Mouse (Mus musculus): ENCODE data around the gene Entpd7. TPM values are rescaled to one million over a fixed set of nuclear protein-coding genes. Genes with fewer than 3 reads are reported as not detected.

Entpd7 gene
- total RNA-seq, 2 experiments from 2014 or later, result 1.2 to 1.3 TPM

DNA sequence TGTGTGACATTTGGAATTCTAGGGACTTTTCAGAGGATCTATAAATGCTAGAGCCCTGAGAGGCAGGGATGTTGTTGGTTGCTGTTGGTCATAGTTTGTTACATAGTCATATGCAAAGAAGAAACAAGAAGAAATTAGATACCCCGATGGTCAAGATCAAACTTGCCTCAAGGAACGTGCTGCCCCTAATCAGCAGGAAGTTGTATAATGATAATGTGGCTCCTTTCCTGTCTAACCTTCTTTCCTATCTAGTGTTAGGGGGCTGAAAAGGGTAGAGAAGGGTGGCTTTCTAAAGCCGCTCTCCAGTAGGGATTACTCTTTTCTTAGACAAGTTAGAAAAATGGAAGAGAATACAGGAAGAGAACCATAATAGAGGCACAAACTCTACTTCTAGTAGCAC, 56.3 kb downstream of the Entpd7 start:
- intact Hi-C loops (cut with DNase I), result no loop called here
- no peak for TF ChIP-seq CTCF (IDR thresholded peaks at IDR 0.05)

DNA sequence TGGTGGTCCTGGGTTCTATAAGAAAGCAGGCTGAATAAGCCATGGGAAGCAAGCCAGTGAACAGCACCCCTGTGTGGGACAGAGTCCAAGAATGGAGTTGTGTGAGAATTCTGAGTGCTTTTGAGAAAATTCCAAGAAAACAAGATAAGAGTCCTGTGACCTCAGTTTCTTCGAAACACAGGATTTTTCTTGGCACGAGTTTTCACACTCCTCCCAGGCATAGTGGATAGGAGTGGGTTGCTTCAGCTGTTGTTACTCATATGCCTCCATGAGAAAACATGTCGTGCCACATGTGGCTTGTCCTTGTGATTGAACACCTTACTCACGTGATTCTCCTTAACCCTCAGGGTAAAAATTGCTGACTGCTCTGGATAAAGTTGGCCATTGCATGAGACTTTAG, 58.4 kb downstream of the Entpd7 start:
- no peak for DNase-seq
- intact Hi-C loops (cut with DNase I), result no loop called here
- TF ChIP-seq CTCF (IDR thresholded peaks at IDR 0.05), result no peak
- Histone ChIP-seq H3K4me3 (no peak overlapping the region), H3K27ac (no peak overlapping the region)

More for the DNA sequence above, 56.3 kb downstream of the Entpd7 start:
- Histone ChIP-seq H3K4me3 (no peak overlapping the region), H3K27ac (no peak overlapping the region)
- DNase-seq, result no peak

DNA sequence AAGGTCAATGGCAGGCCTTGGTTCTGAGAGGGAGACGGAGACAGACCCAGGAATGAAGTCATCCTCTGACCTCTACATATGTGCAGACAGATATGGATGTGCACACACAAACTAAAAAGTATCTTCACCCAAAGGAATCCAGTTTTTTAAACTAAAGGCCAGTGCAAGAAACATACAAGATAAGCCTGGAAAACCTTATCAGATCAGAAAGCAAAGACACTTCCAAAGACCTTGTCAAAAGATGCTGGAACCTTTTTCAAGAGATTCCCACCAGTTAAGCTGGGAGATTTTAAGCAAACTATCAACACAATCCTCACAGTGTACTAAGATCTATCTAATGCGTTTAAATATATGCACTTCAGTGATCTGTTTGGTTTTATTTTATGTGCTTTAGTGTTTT, 60.5 kb downstream of the Entpd7 start:
- intact Hi-C loops (cut with DNase I), result no loop called here
- DNase-seq, result no peak
- no peak overlapping the region for H3K27ac ChIP-seq
- TF ChIP-seq CTCF (IDR thresholded peaks at IDR 0.05), result no peak
- H3K4me3 ChIP-seq, result no peak overlapping the region

DNA sequence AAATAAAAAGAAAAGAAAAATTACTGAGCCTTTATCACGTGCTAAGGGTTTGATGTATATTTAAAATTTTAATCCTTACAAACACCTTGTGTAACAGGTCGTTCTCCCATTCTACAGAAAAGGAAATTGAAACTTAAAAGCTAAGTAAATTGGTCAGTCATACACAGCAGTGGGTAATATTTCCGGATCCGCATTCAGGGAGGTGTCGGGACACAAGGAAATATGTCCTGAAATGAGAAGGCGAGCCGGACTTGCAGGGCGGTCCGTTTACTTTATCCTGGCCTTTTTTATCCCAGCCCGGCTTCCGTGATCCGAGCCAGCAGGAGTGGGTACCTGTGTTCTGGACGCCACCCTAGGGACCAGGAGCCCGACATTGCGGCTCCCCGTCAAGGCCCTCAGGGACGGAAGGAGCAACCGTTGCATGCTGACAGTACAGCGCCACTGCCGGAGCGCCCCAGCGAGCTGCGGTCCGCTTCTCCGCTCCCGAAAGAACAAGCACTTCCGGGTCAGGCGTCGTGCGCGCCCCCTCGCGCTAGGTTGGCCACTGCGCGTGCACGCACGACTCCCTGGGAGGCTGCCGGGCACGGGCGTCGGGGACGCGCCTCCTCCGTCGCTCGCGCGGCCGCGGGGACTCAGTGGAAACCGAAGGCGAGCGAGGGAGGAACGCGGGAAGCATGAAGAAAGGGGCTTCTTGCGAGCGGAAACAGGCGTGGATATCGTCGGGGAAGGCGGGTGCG, 63.2 kb downstream of the Entpd7 start, which contains the start of the genes Cutc and Cox15:
Cutc (plus strand) TSS at position 508 of the 737 bp plus-strand sequence.
Cox15 (minus strand) TSS at position 512 of the 737 bp plus-strand sequence.
- peak within 1 kb of the TSS; percentile 93 for H3K4me3 ChIP-seq
- peak; percentile 99 for DNase-seq
- H3K27ac ChIP-seq, result peak within 1 kb of the TSS; percentile 97
- intact Hi-C loops (cut with DNase I), result loop anchor here (1.0 to 2.0 kb wide), 2 partner anchors 64 to 222 kb away; partner anchors contain the start of gene Entpd7
- TF ChIP-seq CTCF (IDR thresholded peaks at IDR 0.05), result no peak

DNA sequence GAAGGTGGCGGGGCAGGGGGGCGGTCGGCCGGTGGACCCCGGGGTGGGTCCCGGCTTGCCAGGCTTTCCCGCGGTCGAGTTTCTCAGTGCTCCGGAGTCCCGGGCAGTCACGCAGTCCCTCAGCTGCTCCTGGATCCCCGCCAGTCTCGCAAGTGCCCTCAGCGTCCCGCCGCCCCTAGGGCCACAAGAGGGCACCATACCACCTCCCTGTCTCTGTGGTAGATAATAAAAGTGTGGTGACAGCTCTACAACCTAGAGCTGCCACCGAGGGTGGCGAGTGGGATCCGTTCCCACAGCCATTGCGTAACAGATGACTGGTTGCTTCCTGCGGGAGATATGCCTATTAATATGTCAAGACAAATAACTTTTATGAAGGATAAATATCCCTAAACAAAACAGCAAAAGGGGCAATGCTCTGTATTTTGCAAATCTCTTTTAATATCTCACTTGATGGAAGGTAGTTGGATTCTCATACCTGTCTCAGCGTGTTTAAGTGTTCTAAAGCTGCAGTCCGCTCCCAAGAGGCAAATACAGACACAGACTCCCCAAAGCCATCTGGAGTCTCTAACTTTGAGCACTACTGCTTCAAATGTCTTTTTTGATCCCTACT, 63.9 kb downstream of the Entpd7 start:
- intact Hi-C loops (cut with DNase I), result loop anchor here (1.0 to 2.0 kb wide), 2 partner anchors 65 to 223 kb away; partner anchors contain the start of gene Entpd7
- peak; percentile 95 for DNase-seq
- peak; percentile 85 for TF ChIP-seq CTCF (IDR thresholded peaks at IDR 0.05)
- H3K27ac ChIP-seq, result peak overlapping the region; percentile 97
- peak overlapping the region; percentile 93 for H3K4me3 ChIP-seq

DNA sequence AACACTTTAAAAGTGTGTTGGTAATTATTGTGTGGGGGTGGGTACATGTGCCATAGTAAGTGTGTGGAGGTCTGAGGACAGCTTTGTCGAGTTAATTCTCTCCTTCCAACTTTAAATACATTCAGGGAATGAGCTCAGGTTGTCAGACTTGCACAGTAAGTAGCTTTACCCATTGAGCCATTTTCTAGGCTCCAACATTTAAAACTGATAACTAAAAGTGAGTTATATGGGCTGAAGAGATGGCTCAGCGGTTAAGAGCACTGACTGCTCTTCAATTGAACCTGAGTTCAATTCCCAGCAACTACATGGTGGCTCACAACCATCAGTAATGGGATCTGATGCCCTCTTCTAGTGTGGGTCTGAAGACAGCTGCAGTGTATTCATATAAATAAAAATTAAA, 64.8 kb downstream of the Entpd7 start:
- no peak for TF ChIP-seq CTCF (IDR thresholded peaks at IDR 0.05)
- no peak for DNase-seq
- H3K27ac ChIP-seq, result peak overlapping the region; percentile 97
- no peak overlapping the region; the same call in 1 of the 2 replicates for H3K4me3 ChIP-seq
- intact Hi-C loops (cut with DNase I), result no loop called here

DNA sequence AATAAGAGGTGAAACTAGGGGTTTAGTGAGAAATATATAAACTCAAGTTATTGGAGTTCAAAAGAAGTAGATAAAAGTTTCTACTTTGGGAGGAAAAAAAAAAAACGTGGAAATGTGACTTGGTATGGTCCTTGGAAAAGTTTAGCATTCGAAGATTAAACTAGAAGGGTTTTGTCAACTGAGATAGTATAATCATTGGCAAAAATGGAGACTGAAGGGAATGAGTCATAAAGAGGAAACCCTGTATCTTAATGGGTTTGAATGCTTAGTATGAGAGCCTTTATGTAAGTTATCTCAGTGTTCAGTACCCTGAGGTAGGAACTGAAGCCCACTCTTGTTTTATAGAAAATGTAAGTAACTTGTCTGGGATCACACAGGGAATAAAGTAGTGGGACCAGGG, 65.4 kb downstream of the Entpd7 start:
- Histone ChIP-seq H3K27ac (no peak overlapping the region), H3K4me3 (no peak overlapping the region)
- intact Hi-C loops (cut with DNase I), result no loop called here
- no peak for TF ChIP-seq CTCF (IDR thresholded peaks at IDR 0.05)
- DNase-seq, result no peak

DNA sequence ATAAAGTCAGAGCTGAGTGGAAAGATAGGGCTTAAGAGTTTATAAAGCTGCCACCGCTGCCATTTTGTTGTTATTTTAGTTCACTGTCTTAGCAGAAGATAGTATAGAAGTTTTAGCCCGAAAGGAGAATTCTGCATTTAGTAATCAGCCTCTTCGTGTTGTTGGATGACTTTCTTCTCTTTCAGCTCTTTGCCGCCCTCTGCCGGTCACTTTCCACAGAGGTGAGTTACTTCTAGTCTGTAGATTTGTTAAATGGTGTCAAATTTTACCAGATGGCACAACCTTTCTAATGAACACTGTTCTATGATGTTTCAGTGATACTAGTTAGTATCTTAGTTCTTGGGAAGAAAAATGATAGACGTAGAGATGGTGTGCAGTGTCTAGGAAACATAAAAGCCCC, 71.0 kb downstream of the Entpd7 start:
- peak; percentile 77 for DNase-seq
- TF ChIP-seq CTCF (IDR thresholded peaks at IDR 0.05), result peak; percentile 73
- no peak overlapping the region for H3K4me3 ChIP-seq
- H3K27ac ChIP-seq, result no peak overlapping the region
- intact Hi-C loops (cut with DNase I), result no loop called here

DNA sequence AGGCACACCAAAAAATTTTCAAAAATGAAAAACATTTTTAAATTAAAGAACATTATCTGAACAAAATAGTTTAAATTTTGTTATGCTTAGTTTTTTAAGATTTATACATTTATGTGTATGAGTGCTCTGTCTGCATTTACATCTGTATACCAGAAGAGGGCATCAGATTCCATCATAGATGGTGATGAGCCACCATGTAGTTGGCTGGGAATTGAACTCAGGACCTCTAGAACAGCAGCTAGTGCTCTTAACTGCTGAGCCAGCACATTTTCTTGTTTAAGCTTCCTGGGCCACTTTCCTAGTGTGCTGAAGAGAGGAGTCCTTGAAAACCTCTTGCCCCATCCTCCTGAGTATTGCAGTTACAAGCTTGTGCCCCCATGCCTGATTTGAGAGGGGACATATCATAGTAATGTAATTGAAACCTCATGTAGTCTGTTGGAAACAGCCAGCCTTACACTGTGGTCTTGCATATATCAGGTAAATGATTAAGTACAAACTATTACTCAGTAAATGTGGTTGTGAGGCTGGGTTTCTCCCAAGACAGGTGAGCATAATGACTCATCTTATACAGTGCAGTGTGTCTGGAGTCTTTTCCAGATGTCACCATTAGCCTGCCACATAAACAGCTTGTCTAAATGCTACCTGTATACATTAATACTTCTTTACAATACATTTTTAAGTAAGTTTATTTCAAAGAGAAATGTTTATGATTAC, 72.2 kb downstream of the Entpd7 start:
- intact Hi-C loops (cut with DNase I), result no loop called here
- DNase-seq, result no peak
- TF ChIP-seq CTCF (IDR thresholded peaks at IDR 0.05), result peak; percentile 25; the same call in 1 of the 2 replicates
- H3K27ac ChIP-seq, result no peak overlapping the region
- no peak overlapping the region for H3K4me3 ChIP-seq

DNA sequence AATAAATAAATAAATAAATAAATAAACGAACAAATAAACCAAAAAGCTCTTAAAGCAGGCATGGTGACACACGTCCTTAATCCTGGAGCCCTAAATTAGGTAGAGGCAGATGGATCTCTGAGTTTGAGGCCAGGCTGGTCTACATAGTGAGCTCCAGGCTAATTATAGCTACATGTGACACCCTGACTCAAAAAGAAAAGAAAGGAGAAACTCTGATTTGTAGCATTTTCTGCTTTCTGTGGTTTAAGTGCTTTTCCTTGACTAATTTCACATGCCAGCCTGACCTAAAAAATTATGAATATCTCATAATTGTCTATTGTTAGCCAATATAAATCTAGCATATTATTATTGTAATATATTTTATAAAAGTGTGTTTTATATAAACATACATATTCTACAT, 72.9 kb downstream of the Entpd7 start:
- intact Hi-C loops (cut with DNase I), result no loop called here
- no peak for TF ChIP-seq CTCF (IDR thresholded peaks at IDR 0.05)
- Histone ChIP-seq H3K27ac (no peak overlapping the region), H3K4me3 (no peak overlapping the region)
- no peak for DNase-seq

DNA sequence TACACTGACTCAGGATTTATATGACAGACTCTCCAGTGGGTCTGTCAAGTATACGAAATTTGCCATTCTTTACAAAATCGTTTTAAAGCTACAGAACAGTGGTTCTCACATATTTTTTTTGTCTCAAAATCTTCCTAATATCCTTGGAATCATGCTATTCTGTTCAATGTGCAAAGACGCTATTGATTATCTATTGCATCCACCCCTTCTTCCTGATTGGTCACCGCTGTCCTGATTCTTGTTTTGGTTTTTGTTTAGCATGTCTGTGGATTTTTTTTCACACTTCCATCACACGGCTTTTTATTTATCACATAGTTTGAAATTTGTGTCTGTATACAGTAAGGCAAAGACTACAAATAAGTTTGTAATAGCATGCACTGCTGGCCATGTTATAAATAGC, 77.0 kb downstream of the Entpd7 start:
- Histone ChIP-seq H3K27ac (no peak overlapping the region), H3K4me3 (no peak overlapping the region)
- no peak for TF ChIP-seq CTCF (IDR thresholded peaks at IDR 0.05)
- intact Hi-C loops (cut with DNase I), result no loop called here
- no peak for DNase-seq

DNA sequence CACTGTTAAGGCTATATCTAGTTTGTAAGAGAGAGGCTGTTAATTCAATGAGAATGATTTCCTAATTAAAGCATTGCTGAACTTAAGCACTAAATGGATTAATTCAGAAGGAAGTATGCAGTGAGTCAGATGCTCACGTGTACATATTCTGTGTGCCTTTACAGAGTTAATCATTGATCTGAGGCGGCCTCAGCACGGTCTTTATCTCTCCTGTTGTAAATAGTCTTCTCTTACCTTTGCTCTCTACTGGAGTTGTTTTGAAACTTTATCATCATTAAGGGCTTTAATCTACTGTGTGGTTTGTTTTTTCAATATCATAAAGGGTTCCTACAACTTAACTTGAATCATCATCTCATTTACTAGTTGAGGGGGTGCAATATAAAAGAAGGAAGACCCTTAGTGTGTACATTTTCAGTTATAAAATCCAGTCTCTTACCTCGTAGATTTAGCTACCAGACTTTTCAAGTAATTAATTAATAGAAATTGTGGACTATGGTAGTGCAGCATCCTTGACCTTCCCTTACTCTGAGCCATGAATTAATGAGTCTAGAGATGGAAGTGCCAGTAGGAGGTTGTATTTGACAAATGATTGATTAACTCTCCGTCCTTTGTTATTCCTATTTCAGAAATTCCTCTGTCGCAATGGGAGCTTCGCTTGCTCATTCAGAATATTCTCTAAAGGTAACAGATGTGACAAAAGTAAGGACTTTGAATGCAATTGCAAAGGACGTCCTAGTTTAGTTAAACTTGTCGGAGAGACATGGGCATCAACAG, 78.3 kb downstream of the Entpd7 start:
- no peak overlapping the region for H3K4me3 ChIP-seq
- TF ChIP-seq CTCF (IDR thresholded peaks at IDR 0.05), result no peak
- intact Hi-C loops (cut with DNase I), result no loop called here
- DNase-seq, result no peak
- no peak overlapping the region for H3K27ac ChIP-seq

Data from gastrocnemius, adult 2 months (tissue).